Mouse (Mus musculus): ENCODE measurements around the gene Lmln.

DNA sequence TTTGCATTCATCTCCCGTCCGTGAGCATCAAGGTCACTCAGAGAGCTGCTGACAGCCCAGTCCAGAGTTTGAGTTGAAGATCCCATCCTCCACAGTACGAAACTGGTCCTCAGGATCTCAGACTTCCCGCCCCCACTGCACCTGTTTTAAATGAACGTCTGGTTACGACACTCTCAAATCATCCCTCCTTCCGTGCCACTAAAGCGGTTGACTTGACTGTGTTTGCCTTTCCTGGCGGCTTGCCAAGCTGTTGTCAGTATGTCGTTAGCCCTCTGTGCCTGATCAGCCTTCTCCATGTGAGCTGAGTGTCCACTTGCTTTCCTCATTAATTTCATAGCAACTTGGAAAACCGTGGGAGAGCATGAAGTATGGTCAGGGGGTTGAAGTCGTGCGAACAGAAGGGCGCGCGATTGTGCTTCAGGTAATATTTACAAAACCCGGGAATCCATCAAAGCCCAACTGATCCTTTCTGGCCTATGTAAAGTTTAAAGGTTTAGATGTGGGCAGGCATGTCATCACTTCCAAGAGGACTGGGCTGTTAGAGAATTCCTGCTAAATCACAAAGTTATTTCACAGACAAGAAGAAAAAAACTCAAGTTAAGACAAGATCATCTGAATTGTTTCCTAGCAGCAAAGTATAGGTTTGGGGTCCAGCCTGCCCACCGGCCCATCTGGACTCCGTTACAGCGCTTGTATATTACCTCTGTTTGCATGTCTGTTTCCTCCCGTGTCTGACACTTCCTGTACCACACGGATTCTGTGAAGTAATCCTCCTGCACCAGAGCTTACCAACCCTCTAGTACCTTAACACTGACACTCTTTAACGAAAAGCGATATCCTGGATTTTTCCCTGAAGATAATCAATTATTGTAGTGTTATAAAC, 61.9 kb downstream of the Lmln start:
- TF ChIP-seq CTCF (IDR thresholded peaks at IDR 0.05; ENCODE audit: borderline replicate concordance, insufficient read depth, low read depth, low read length) (no peak), POLR2A (IDR thresholded peaks at IDR 0.05; ENCODE audit: borderline replicate concordance, insufficient read depth, low read length) (no peak)

All from cerebellum, adult 2 months (tissue).